Mouse (Mus musculus): Measurements from ENCODE around the gene Ndufb7. TPM values are rescaled to one million over a fixed set of nuclear protein-coding genes. Genes with fewer than 3 reads are reported as not detected.
A peak's percentile ranks its signal among the peaks of the same experiment; 100 is the strongest.

The Ndufb7 gene
- total and polyA plus RNA-seq, 3 experiments, result 144 to 331 (median 223) TPM

- Histone ChIP-seq H3K4me1 (ENCODE audit: control insufficient read depth in 1 of 2, insufficient read depth in 2 of 2) (peaks cover 3 to 29% of the 10 kb centered on the region in 2 experiments), H3K9me3 (replicated peaks; ENCODE audit: low read length) (no peaks in the 10 kb centered on the region), H3K27me3 (replicated peaks) (no peaks in the 10 kb centered on the region), H3K9ac (ENCODE audit: insufficient read depth, low read depth) (peak overlapping the region; percentile 79), H3K4me2 (ENCODE audit: insufficient read depth, low read depth, poor library complexity, severe bottlenecking) (no peak overlapping the region), H3K4me3 (replicated peaks in 1 of 3; ENCODE audit: low read depth in 2 of 3, low read length in 2 of 3, poor library complexity in 1 of 3) (peak overlapping the region; percentile 77 to 88 (median 87)), H3K36me3 (replicated peaks in 1 of 2; ENCODE audit: control insufficient read depth in 1 of 2, insufficient read depth in 1 of 2, low read length in 1 of 2) (peaks cover 32 to 38% of the 10 kb centered on the region in 2 experiments), H3K27ac (ENCODE audit: insufficient read depth, low read depth) (peak overlapping the region; percentile 76), H3K79me2 (replicated peaks; ENCODE audit: control insufficient read depth, extremely low read depth, insufficient read depth, poor library complexity, severe bottlenecking) (peaks cover 23% of the 10 kb centered on the region)
- dilution Hi-C loops (cut with MboI; ENCODE audit: extremely low pct_ligation_motif_present, extremely low pct_unique_long_range_greater_than_20kb, low sequenced_read_pairs) (no loop called here), in situ Hi-C loops (cut with MboI; ENCODE audit: low pct_ligation_motif_present, low pct_unique_long_range_greater_than_20kb, low sequenced_read_pairs) (no loop called here)
- DNase-seq (ENCODE audit: extremely low read depth), result peak; percentile 67
- TF ChIP-seq MAZ (IDR thresholded peaks at IDR 0.05; ENCODE audit: low read depth, low read length) (0 out of 2 replicates have a peak, but pooled peaks have one; percentile 53), JUN (IDR thresholded peaks at IDR 0.05; ENCODE audit: insufficient read depth, low read depth, low read length) (no peak), JUND (conservative IDR thresholded peaks at IDR 0.05; ENCODE audit: low read depth, low read length) (no peak), NRF1 (IDR thresholded peaks at IDR 0.05; ENCODE audit: low read depth, low read length) (peak; percentile 76), TCF12 (IDR thresholded peaks at IDR 0.05; ENCODE audit: low read depth, low read length) (no peak; the same call in 1 of the 2 replicates), UBTF (IDR thresholded peaks at IDR 0.05; ENCODE audit: low read depth, low read length) (peak; percentile 30; the same call in 1 of the 2 replicates), CHD1 (IDR thresholded peaks at IDR 0.05; ENCODE audit: low read depth, low read length) (no peak), NELFE (IDR thresholded peaks at IDR 0.05; ENCODE audit: low read depth, low read length) (no peak), GABPA (IDR thresholded peaks at IDR 0.05; ENCODE audit: insufficient replicate concordance, low read depth, low read length) (no peak), E2F4 (IDR thresholded peaks at IDR 0.05; ENCODE audit: insufficient replicate concordance, low read depth, low read length) (0 out of 2 replicates have a peak, but pooled peaks have one; percentile 5), MAX (IDR thresholded peaks at IDR 0.05; ENCODE audit: low read length) (no peak), SIN3A (IDR thresholded peaks at IDR 0.05; ENCODE audit: low read length) (peak; percentile 46), RCOR1 (conservative IDR thresholded peaks at IDR 0.05; ENCODE audit: low read depth, low read length) (no peak), ZC3H11A (IDR thresholded peaks at IDR 0.05; ENCODE audit: low read depth, low read length) (no peak), KAT2A (IDR thresholded peaks at IDR 0.05; ENCODE audit: insufficient replicate concordance, low read length) (no peak), TBP (conservative IDR thresholded peaks at IDR 0.05; ENCODE audit: low read depth, low read length) (no peak)
Observed at GRCm38 (mm10) chr8:83608398-83608829, 41.9 kb downstream of the Ndufb7 start.

GRCm38 (mm10) chr8:83609086-83609485 is 42.6 kb downstream of the Ndufb7 start:
- no peaks in the 10 kb centered on the region for H3K27me3 ChIP-seq (replicated peaks)
- H3K4me1 ChIP-seq (ENCODE audit: control insufficient read depth in 1 of 2, insufficient read depth in 2 of 2), result peaks cover 3 to 29% of the 10 kb centered on the region in 2 experiments
- H3K4me2 ChIP-seq (ENCODE audit: insufficient read depth, low read depth, poor library complexity, severe bottlenecking), result peak overlapping the region; percentile 88
- TF ChIP-seq MEF2A (IDR thresholded peaks at IDR 0.05; ENCODE audit: borderline replicate concordance, low read depth, low read length) (no peak), MAZ (IDR thresholded peaks at IDR 0.05; ENCODE audit: low read depth, low read length) (no peak), E2F4 (IDR thresholded peaks at IDR 0.05; ENCODE audit: insufficient replicate concordance, low read depth, low read length) (no peak), RCOR1 (conservative IDR thresholded peaks at IDR 0.05; ENCODE audit: low read depth, low read length) (no peak), MAX (IDR thresholded peaks at IDR 0.05; ENCODE audit: low read length) (no peak), USF1 (IDR thresholded peaks at IDR 0.05; ENCODE audit: low read depth, low read length) (no peak), BHLHE40 (IDR thresholded peaks at IDR 0.05; ENCODE audit: low read depth, low read length) (no peak)
- peak overlapping the region; percentile 79 for H3K9ac ChIP-seq (ENCODE audit: insufficient read depth, low read depth)
- no peaks in the 10 kb centered on the region for H3K9me3 ChIP-seq (replicated peaks; ENCODE audit: low read length)
- peak overlapping the region; percentile 77 to 88 (median 87) for H3K4me3 ChIP-seq (replicated peaks in 1 of 3; ENCODE audit: low read depth in 2 of 3, low read length in 2 of 3, poor library complexity in 1 of 3)
- H3K79me2 ChIP-seq (replicated peaks; ENCODE audit: control insufficient read depth, extremely low read depth, insufficient read depth, poor library complexity, severe bottlenecking), result peaks cover 23% of the 10 kb centered on the region
- dilution Hi-C loops (cut with MboI; ENCODE audit: extremely low pct_ligation_motif_present, extremely low pct_unique_long_range_greater_than_20kb, low sequenced_read_pairs), result no loop called here
- no peak overlapping the region for H3K27ac ChIP-seq (ENCODE audit: insufficient read depth, low read depth)
- H3K36me3 ChIP-seq (replicated peaks in 1 of 2; ENCODE audit: control insufficient read depth in 1 of 2, insufficient read depth in 1 of 2, low read length in 1 of 2), result peaks cover 32 to 44% of the 10 kb centered on the region in 2 experiments
- DNase-seq (ENCODE audit: extremely low read depth), result no peak
- in situ Hi-C loops (cut with MboI; ENCODE audit: low pct_ligation_motif_present, low pct_unique_long_range_greater_than_20kb, low sequenced_read_pairs), result no loop called here

Data from CH12.LX (cell line).